Mouse (Mus musculus) heart, postnatal 0 days (tissue): ENCODE results near the gene Bnip1.

Experiments used
- CTCF ChIP-seq: IDR thresholded peaks from 2 replicates; pipeline ENCODE4 v1.5.1; 2016; ENCODE audit warnings: antibody characterized with exemption, control low read depth, low read depth
- EP300 ChIP-seq: IDR thresholded peaks from 2 replicates; pipeline ENCODE4 v1.6.1; 2016; ENCODE audit warnings: antibody characterized with exemption, low read depth

DNA sequence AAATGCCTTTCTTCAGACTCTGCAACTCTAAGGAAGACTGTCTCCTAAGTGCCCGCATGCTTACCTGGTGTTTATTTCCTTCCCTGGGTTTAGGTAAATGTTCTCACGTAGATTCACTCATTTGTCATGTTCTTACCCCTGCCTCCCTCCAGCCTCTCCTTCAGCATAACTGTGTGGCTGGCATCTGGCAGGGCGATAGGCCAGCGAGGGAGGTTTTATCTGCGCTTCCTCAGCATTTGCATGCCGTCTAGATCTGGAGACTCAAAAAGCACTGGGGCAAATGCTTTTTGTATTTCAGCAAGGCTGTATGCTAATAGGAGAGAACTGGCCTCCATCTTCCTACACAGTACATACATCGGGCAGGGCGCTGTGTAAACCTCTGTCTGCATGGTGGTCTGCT, 3.7 kb downstream of the Bnip1 start:
- no peak for TF ChIP-seq CTCF
- no peak for TF ChIP-seq EP300
